Mouse (Mus musculus) heart, embryonic 15.5 days (tissue): ENCODE measurements around the gene Capzb. TPM values are rescaled to one million over a fixed set of nuclear protein-coding genes. Genes with fewer than 3 reads are reported as not detected.
A peak's percentile ranks its signal among the peaks of the same experiment; 100 is the strongest.

Experiments used
- ATAC-seq: fragments of 200-750 bp; cut with Nextera tagmentation; replicated peaks from 2 replicates; pipeline ENCODE4 v1.8.0; 2017; ENCODE audit warnings: low read depth, moderate TSS enrichment; ENCODE audit not compliant: insufficient number of reproducible peaks, insufficient read depth, low FRiP score
- H3K27ac ChIP-seq: fragments of 300-500 bp; sonication (generic); 2 replicates; pipeline ENCODE4 v1.5.1; 2015; ENCODE audit warnings: mild to moderate bottlenecking, inconsistent platforms
- H3K27me3 ChIP-seq: fragments of 300-500 bp; sonication (generic); 2 replicates; pipeline ENCODE4 v1.6.1; 2015; ENCODE audit warnings: inconsistent platforms
- H3K36me3 ChIP-seq: fragments of 300-500 bp; sonication (generic); 2 replicates; pipeline ENCODE4 v1.6.1; 2015; ENCODE audit warnings: mild to moderate bottlenecking, inconsistent platforms
- H3K4me1 ChIP-seq: fragments of 300-500 bp; sonication (generic); replicated peaks from 2 replicates; pipeline ENCODE4 v1.6.1; 2015; ENCODE audit warnings: inconsistent platforms
- H3K4me2 ChIP-seq: fragments of 300-500 bp; sonication (generic); 2 replicates; pipeline ENCODE4 v1.6.1; 2015; ENCODE audit warnings: inconsistent platforms, mild to moderate bottlenecking, moderate library complexity
- H3K4me3 ChIP-seq: fragments of 300-500 bp; sonication (generic); 2 replicates; pipeline ENCODE4 v1.5.1; 2015; ENCODE audit warnings: mild to moderate bottlenecking, inconsistent platforms
- H3K9ac ChIP-seq: fragments of 300-500 bp; sonication (generic); 2 replicates; pipeline ENCODE4 v1.6.1; 2015; ENCODE audit warnings: mild to moderate bottlenecking, inconsistent platforms
- H3K9me3 ChIP-seq: fragments of 300-500 bp; sonication (generic); replicated peaks from 2 replicates; pipeline ENCODE4 v1.6.1; 2016; ENCODE audit warnings: inconsistent platforms
- WGBS: fragments of 180-500 bp; shearing (Covaris S2); methylation state at CpG from one replicate; pipeline ENCODE4 v1.1.7; 2015; ENCODE audit warnings: mixed read lengths; 5-methylcytosine and 5-hydroxymethylcytosine counted together
- polyA plus RNA-seq: library from polyadenylated mRNA; unstranded; fragments of >200 nt; fragmentation: Nextera tagmentation; extraction: Ambion mirVana; gene quantifications from 2 replicates; pipeline ENCODE4 v1.2.1, GENCODE M21; 2015

Capzb gene
- polyA plus RNA-seq, 1 experiment from 2014 or later, result 363 TPM

GRCm38 (mm10) chr4:139165259-139165658 is 27.4 kb upstream of the Capzb start:
- Histone ChIP-seq H3K9me3 (no peaks in the 10 kb centered on the region), H3K36me3 (no peaks in the 10 kb centered on the region), H3K4me2 (no peak overlapping the region), H3K27me3 (no peaks in the 10 kb centered on the region), H3K4me1 (peaks cover 5% of the 10 kb centered on the region), H3K27ac (no peak overlapping the region), H3K4me3 (no peak overlapping the region), H3K9ac (no peak overlapping the region)
- ATAC-seq, result no peak
- WGBS, result 80% methylated on average over 8 of the region's 8 CpGs

- Histone ChIP-seq H3K9me3 (no peaks in the 10 kb centered on the region), H3K9ac (no peak overlapping the region), H3K27ac (no peak overlapping the region), H3K4me2 (no peak overlapping the region), H3K4me1 (peaks cover 5% of the 10 kb centered on the region), H3K36me3 (no peaks in the 10 kb centered on the region), H3K4me3 (no peak overlapping the region), H3K27me3 (no peaks in the 10 kb centered on the region)
- WGBS, result 76% methylated on average over 8 of the region's 8 CpGs
- no peak for ATAC-seq
Measured at GRCm38 (mm10) chr4:139166244-139166643, 26.5 kb upstream of the Capzb start.

GRCm38 (mm10) chr4:139167107-139167506 is 25.6 kb upstream of the Capzb start:
- H3K4me3 ChIP-seq, result no peak overlapping the region

GRCm38 (mm10) chr4:139168985-139169747 is 23.5 kb upstream of the Capzb start:
- Histone ChIP-seq H3K9me3 (no peaks in the 10 kb centered on the region), H3K27me3 (no peaks in the 10 kb centered on the region), H3K4me2 (no peak overlapping the region), H3K9ac (no peak overlapping the region), H3K4me1 (peaks cover 5% of the 10 kb centered on the region), H3K4me3 (no peak overlapping the region), H3K36me3 (no peaks in the 10 kb centered on the region), H3K27ac (no peak overlapping the region)
- no peak for ATAC-seq
- 66% methylated on average over 15 of the region's 15 CpGs for WGBS

More at GRCm38 (mm10) chr4:139167107-139167506, 25.6 kb upstream of the Capzb start:
- Histone ChIP-seq H3K27ac (no peak overlapping the region), H3K4me1 (peaks cover 5% of the 10 kb centered on the region), H3K27me3 (no peaks in the 10 kb centered on the region), H3K9ac (no peak overlapping the region), H3K4me2 (no peak overlapping the region), H3K36me3 (no peaks in the 10 kb centered on the region), H3K9me3 (no peaks in the 10 kb centered on the region)
- 44% methylated on average over 8 of the region's 8 CpGs for WGBS
- no peak for ATAC-seq

GRCm38 (mm10) chr4:139169748-139170279 is 22.9 kb upstream of the Capzb start:
- H3K9me3 ChIP-seq, result no peaks in the 10 kb centered on the region
- H3K4me2 ChIP-seq, result no peak overlapping the region
- H3K4me3 ChIP-seq, result no peak overlapping the region
- H3K27ac ChIP-seq, result 0 out of 2 replicates have a peak overlapping the region, but pooled peaks have one; percentile 7
- 72% methylated on average over 12 of the region's 12 CpGs for WGBS
- ATAC-seq, result no peak
- H3K36me3 ChIP-seq, result no peaks in the 10 kb centered on the region
- no peak overlapping the region for H3K9ac ChIP-seq
- H3K27me3 ChIP-seq, result no peaks in the 10 kb centered on the region
- H3K4me1 ChIP-seq, result peaks cover 5% of the 10 kb centered on the region

- H3K36me3 ChIP-seq, result no peaks in the 10 kb centered on the region
- no peak overlapping the region for H3K9ac ChIP-seq
- no peaks in the 10 kb centered on the region for H3K27me3 ChIP-seq
- H3K27ac ChIP-seq, result 0 out of 2 replicates have a peak overlapping the region, but pooled peaks have one; percentile 2
- H3K4me3 ChIP-seq, result no peak overlapping the region
- 0 out of 2 replicates have a peak, but pooled peaks have one; percentile 18 for ATAC-seq
- H3K4me1 ChIP-seq, result peaks cover 4% of the 10 kb centered on the region; the same call in 1 of the 2 replicates
- H3K4me2 ChIP-seq, result peak overlapping the region; percentile 20; the same call in 1 of the 2 replicates
- H3K9me3 ChIP-seq, result no peaks in the 10 kb centered on the region
- 55% methylated on average over 20 of the region's 20 CpGs for WGBS
Measured at GRCm38 (mm10) chr4:139175061-139175971, 17.4 kb upstream of the Capzb start.

- 0 out of 2 replicates have a peak overlapping the region, but pooled peaks have one; percentile 2 for H3K27ac ChIP-seq
- no peaks in the 10 kb centered on the region for H3K27me3 ChIP-seq
- no peak overlapping the region for H3K9ac ChIP-seq
- peaks cover 5% of the 10 kb centered on the region; the same call in 1 of the 2 replicates for H3K4me1 ChIP-seq
- H3K4me2 ChIP-seq, result peak overlapping the region; percentile 20; the same call in 1 of the 2 replicates
- H3K36me3 ChIP-seq, result no peaks in the 10 kb centered on the region
- WGBS, result 55% methylated on average over 6 of the region's 6 CpGs
- H3K9me3 ChIP-seq, result no peaks in the 10 kb centered on the region
- ATAC-seq, result no peak
- no peak overlapping the region for H3K4me3 ChIP-seq
Measured at GRCm38 (mm10) chr4:139176023-139176422, 16.7 kb upstream of the Capzb start.

- Histone ChIP-seq H3K4me3 (no peak overlapping the region), H3K9ac (no peak overlapping the region), H3K9me3 (no peaks in the 10 kb centered on the region), H3K4me2 (no peak overlapping the region), H3K4me1 (peaks cover 5% of the 10 kb centered on the region; the same call in 1 of the 2 replicates), H3K36me3 (no peaks in the 10 kb centered on the region), H3K27ac (no peak overlapping the region), H3K27me3 (no peaks in the 10 kb centered on the region)
- 92% methylated on average over 3 of the region's 3 CpGs for WGBS
- no peak for ATAC-seq
Measured at GRCm38 (mm10) chr4:139177921-139178320, 14.8 kb upstream of the Capzb start.

GRCm38 (mm10) chr4:139178377-139178776 is 14.3 kb upstream of the Capzb start:
- H3K9ac ChIP-seq, result no peak overlapping the region
- no peaks in the 10 kb centered on the region for H3K9me3 ChIP-seq
- ATAC-seq, result no peak
- no peak overlapping the region for H3K4me2 ChIP-seq
- H3K36me3 ChIP-seq, result no peaks in the 10 kb centered on the region
- WGBS, result 94% methylated on average over 11 of the region's 11 CpGs
- H3K4me1 ChIP-seq, result peaks cover 5% of the 10 kb centered on the region; the same call in 1 of the 2 replicates
- no peaks in the 10 kb centered on the region for H3K27me3 ChIP-seq
- no peak overlapping the region for H3K27ac ChIP-seq
- no peak overlapping the region for H3K4me3 ChIP-seq

GRCm38 (mm10) chr4:139179218-139179617 is 13.5 kb upstream of the Capzb start:
- 86% methylated on average over 2 of the region's 2 CpGs for WGBS
- no peaks in the 10 kb centered on the region for H3K36me3 ChIP-seq
- H3K4me3 ChIP-seq, result no peak overlapping the region
- no peak overlapping the region for H3K9ac ChIP-seq
- H3K27ac ChIP-seq, result no peak overlapping the region
- H3K4me2 ChIP-seq, result no peak overlapping the region
- H3K27me3 ChIP-seq, result no peaks in the 10 kb centered on the region
- H3K9me3 ChIP-seq, result no peaks in the 10 kb centered on the region
- H3K4me1 ChIP-seq, result peaks cover 5% of the 10 kb centered on the region; the same call in 1 of the 2 replicates
- ATAC-seq, result no peak
